Mouse (Mus musculus): ENCODE data around the gene Dhrs1. TPM values are rescaled to one million over a fixed set of nuclear protein-coding genes. Genes with fewer than 3 reads are reported as not detected.

Gene Dhrs1
- polyA plus RNA-seq, 1 experiment, result 86.6 TPM

GRCm38 (mm10) chr14:55783958-55784235 is 38.4 kb upstream of the Dhrs1 start, which contains the start of gene Adcy4:
TSS of gene Adcy4 (minus strand) at chr14:55784095.
- peaks cover 2% of the 10 kb centered on the region for H3K36me3 ChIP-seq (ENCODE audit: control insufficient read depth, insufficient read depth, low read length)
- H3K4me3 ChIP-seq (ENCODE audit: extremely low read depth, insufficient read depth, insufficient read length), result peak within 1 kb of the TSS; percentile 20; the same call in 1 of the 2 replicates
- peaks cover 5% of the 10 kb centered on the region; the same call in 1 of the 2 replicates for H3K4me1 ChIP-seq (ENCODE audit: control insufficient read depth, insufficient read depth, insufficient read length)
- WGBS, result 61% methylated on average over 13 of the region's 13 CpGs
- no peaks in the 10 kb centered on the region for H3K27me3 ChIP-seq (ENCODE audit: control insufficient read depth, insufficient read depth, low read length)
- peak within 1 kb of the TSS; percentile 23; the same call in 1 of the 2 replicates for H3K27ac ChIP-seq (ENCODE audit: insufficient read depth, low read length)
- no peak for DNase-seq (ENCODE audit: low read depth in 1 of 2, low spot score in 2 of 2)
- no peak for TF ChIP-seq CTCF (IDR thresholded peaks at IDR 0.05; ENCODE audit: extremely low read depth, insufficient read depth, insufficient read length, insufficient replicate concordance)
- TF ChIP-seq POLR2A (IDR thresholded peaks at IDR 0.05; ENCODE audit: low read depth, low read length), result no peak

GRCm38 (mm10) chr14:55783171-55783957 is 37.9 kb upstream of the Dhrs1 start:
- 58% methylated on average over 31 of the region's 31 CpGs for WGBS
- TF ChIP-seq CTCF (IDR thresholded peaks at IDR 0.05; ENCODE audit: extremely low read depth, insufficient read depth, insufficient read length, insufficient replicate concordance) (no peak), POLR2A (IDR thresholded peaks at IDR 0.05; ENCODE audit: low read depth, low read length) (no peak)
- DNase-seq (ENCODE audit: low read depth in 1 of 2, low spot score in 2 of 2), result no peak
- Histone ChIP-seq H3K36me3 (ENCODE audit: control insufficient read depth, insufficient read depth, low read length) (peaks cover 2% of the 10 kb centered on the region), H3K27me3 (ENCODE audit: control insufficient read depth, insufficient read depth, low read length) (no peaks in the 10 kb centered on the region), H3K27ac (ENCODE audit: insufficient read depth, low read length) (peak overlapping the region; percentile 23; the same call in 1 of the 2 replicates), H3K4me1 (ENCODE audit: control insufficient read depth, insufficient read depth, insufficient read length) (peaks cover 5% of the 10 kb centered on the region; the same call in 1 of the 2 replicates), H3K4me3 (ENCODE audit: extremely low read depth, insufficient read depth, insufficient read length) (peak overlapping the region; percentile 20; the same call in 1 of the 2 replicates)

- H3K36me3 ChIP-seq (ENCODE audit: control insufficient read depth, insufficient read depth, low read length), result peaks cover 2% of the 10 kb centered on the region
- H3K27me3 ChIP-seq (ENCODE audit: control insufficient read depth, insufficient read depth, low read length), result no peaks in the 10 kb centered on the region
- H3K27ac ChIP-seq (ENCODE audit: insufficient read depth, low read length), result no peak overlapping the region; the same call in 1 of the 2 replicates
- H3K4me1 ChIP-seq (ENCODE audit: control insufficient read depth, insufficient read depth, insufficient read length), result no peaks in the 10 kb centered on the region; the same call in 1 of the 2 replicates
- no peak overlapping the region for H3K4me3 ChIP-seq (ENCODE audit: extremely low read depth, insufficient read depth, insufficient read length)
- DNase-seq (ENCODE audit: low read depth in 1 of 2, low spot score in 2 of 2), result no peak
- 73% methylated on average over 9 of the region's 9 CpGs for WGBS
- TF ChIP-seq POLR2A (IDR thresholded peaks at IDR 0.05; ENCODE audit: low read depth, low read length), result no peak
- no peak for TF ChIP-seq CTCF (IDR thresholded peaks at IDR 0.05; ENCODE audit: extremely low read depth, insufficient read depth, insufficient read length, insufficient replicate concordance)
Observed at GRCm38 (mm10) chr14:55782361-55782960, 37.0 kb upstream of the Dhrs1 start.

GRCm38 (mm10) chr14:55781310-55781709 is 35.8 kb upstream of the Dhrs1 start:
- TF ChIP-seq CTCF (IDR thresholded peaks at IDR 0.05; ENCODE audit: extremely low read depth, insufficient read depth, insufficient read length, insufficient replicate concordance) (peak; percentile 83; the same call in 1 of the 2 replicates), POLR2A (IDR thresholded peaks at IDR 0.05; ENCODE audit: low read depth, low read length) (no peak)
- 23% methylated on average over 14 of the region's 14 CpGs for WGBS
- peaks cover 2% of the 10 kb centered on the region for H3K36me3 ChIP-seq (ENCODE audit: control insufficient read depth, insufficient read depth, low read length)
- no peak overlapping the region for H3K27ac ChIP-seq (ENCODE audit: insufficient read depth, low read length)
- H3K4me1 ChIP-seq (ENCODE audit: control insufficient read depth, insufficient read depth, insufficient read length), result no peaks in the 10 kb centered on the region; the same call in 1 of the 2 replicates
- no peak overlapping the region for H3K4me3 ChIP-seq (ENCODE audit: extremely low read depth, insufficient read depth, insufficient read length)
- peak; percentile 41 to 51 for DNase-seq (ENCODE audit: low read depth in 1 of 2, low spot score in 2 of 2)
- no peaks in the 10 kb centered on the region for H3K27me3 ChIP-seq (ENCODE audit: control insufficient read depth, insufficient read depth, low read length)

GRCm38 (mm10) chr14:55780736-55781135 is 35.2 kb upstream of the Dhrs1 start:
- DNase-seq (ENCODE audit: low read depth in 1 of 2, low spot score in 2 of 2), result no peak
- no peaks in the 10 kb centered on the region; the same call in 1 of the 2 replicates for H3K36me3 ChIP-seq (ENCODE audit: control insufficient read depth, insufficient read depth, low read length)
- H3K27me3 ChIP-seq (ENCODE audit: control insufficient read depth, insufficient read depth, low read length), result no peaks in the 10 kb centered on the region
- TF ChIP-seq POLR2A (IDR thresholded peaks at IDR 0.05; ENCODE audit: low read depth, low read length), result no peak
- no peak overlapping the region for H3K27ac ChIP-seq (ENCODE audit: insufficient read depth, low read length)
- WGBS, result 81% methylated on average over 11 of the region's 11 CpGs
- H3K4me1 ChIP-seq (ENCODE audit: control insufficient read depth, insufficient read depth, insufficient read length), result no peaks in the 10 kb centered on the region; the same call in 1 of the 2 replicates
- no peak overlapping the region for H3K4me3 ChIP-seq (ENCODE audit: extremely low read depth, insufficient read depth, insufficient read length)

- H3K27me3 ChIP-seq (ENCODE audit: control insufficient read depth, insufficient read depth, low read length), result no peaks in the 10 kb centered on the region
Observed at GRCm38 (mm10) chr14:55779656-55780055, 34.2 kb upstream of the Dhrs1 start.

More at GRCm38 (mm10) chr14:55779656-55780055, 34.2 kb upstream of the Dhrs1 start:
- WGBS, result 83% methylated on average over 16 of the region's 16 CpGs
- H3K27ac ChIP-seq (ENCODE audit: insufficient read depth, low read length), result no peak overlapping the region
- H3K4me3 ChIP-seq (ENCODE audit: extremely low read depth, insufficient read depth, insufficient read length), result no peak overlapping the region
- H3K4me1 ChIP-seq (ENCODE audit: control insufficient read depth, insufficient read depth, insufficient read length), result no peaks in the 10 kb centered on the region; the same call in 1 of the 2 replicates
- no peak for TF ChIP-seq POLR2A (IDR thresholded peaks at IDR 0.05; ENCODE audit: low read depth, low read length)
- TF ChIP-seq CTCF (IDR thresholded peaks at IDR 0.05; ENCODE audit: extremely low read depth, insufficient read depth, insufficient read length, insufficient replicate concordance), result no peak
- no peaks in the 10 kb centered on the region for H3K36me3 ChIP-seq (ENCODE audit: control insufficient read depth, insufficient read depth, low read length)
- no peak for DNase-seq (ENCODE audit: low read depth in 1 of 2, low spot score in 2 of 2)
